Mouse (Mus musculus) lung, postnatal 25 days (tissue): ENCODE measurements at regions not wholly inside any gene's neighbourhood (a gene's known extent, or its start where the extent isn't known, plus 50 kb on each side); places are given as distances from the start of the nearest gene placed in this dataset.
A peak's percentile ranks its signal among the peaks of the same experiment; 100 is the strongest.

Experiments used
- DNase-seq: peaks from one replicate; pipeline ENCODE4 v3.0.0; 2022; ENCODE audit warnings: low spot score

- DNase-seq, result no peak
Observed at GRCm38 (mm10) chr13:119358696-119359095, 69.7 kb upstream of the Paip1 start.

GRCm38 (mm10) chr13:119363379-119363778, 65.0 kb upstream of the Paip1 start:
- DNase-seq, result peak; percentile 31

- no peak for DNase-seq
Observed at GRCm38 (mm10) chr13:119364160-119364559, 64.2 kb upstream of the Paip1 start.

- no peak for DNase-seq
Observed at GRCm38 (mm10) chr13:119367544-119367943, 60.9 kb upstream of the Paip1 start.

- peak; percentile 61 for DNase-seq
Observed at GRCm38 (mm10) chr13:119378404-119379037, 49.9 kb upstream of the Paip1 start.
